Mouse (Mus musculus) right cerebral cortex, adult 2 months (tissue): ENCODE measurements around the gene Slc25a45.
A peak's percentile ranks its signal among the peaks of the same experiment; 100 is the strongest.

Experiments used
- DNase-seq, 2 experiments: peaks; one replicate each; pipeline ENCODE4 v3.0.0; 2021 to 2022; ENCODE audit warnings: low spot score in 2 of 2

Slc25a45 gene

DNA sequence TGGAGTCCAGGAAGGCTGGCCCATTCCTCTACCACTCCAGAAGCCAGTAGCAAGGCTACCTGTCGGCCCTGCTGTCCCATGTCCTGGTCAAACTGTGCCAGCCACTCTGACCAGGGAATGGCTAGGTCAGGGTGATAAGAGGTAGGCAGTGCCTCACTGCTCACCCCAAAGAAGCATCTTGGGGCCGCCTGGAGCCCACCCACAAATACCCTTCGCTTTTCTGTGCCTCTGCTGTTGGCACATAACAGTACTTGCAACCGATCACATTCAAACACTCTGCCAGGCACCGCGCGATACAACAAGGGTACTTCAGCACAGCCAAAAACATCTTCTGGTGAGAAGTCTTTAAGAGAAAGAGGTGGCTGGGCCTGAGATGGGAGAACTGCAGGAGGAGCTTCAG lies 14.7 kb downstream of the Slc25a45 start:
- no peak for DNase-seq

GRCm38 (mm10) chr19:5892735-5893134 lies 15.1 kb downstream of the Slc25a45 start:
- no peak for DNase-seq

DNA sequence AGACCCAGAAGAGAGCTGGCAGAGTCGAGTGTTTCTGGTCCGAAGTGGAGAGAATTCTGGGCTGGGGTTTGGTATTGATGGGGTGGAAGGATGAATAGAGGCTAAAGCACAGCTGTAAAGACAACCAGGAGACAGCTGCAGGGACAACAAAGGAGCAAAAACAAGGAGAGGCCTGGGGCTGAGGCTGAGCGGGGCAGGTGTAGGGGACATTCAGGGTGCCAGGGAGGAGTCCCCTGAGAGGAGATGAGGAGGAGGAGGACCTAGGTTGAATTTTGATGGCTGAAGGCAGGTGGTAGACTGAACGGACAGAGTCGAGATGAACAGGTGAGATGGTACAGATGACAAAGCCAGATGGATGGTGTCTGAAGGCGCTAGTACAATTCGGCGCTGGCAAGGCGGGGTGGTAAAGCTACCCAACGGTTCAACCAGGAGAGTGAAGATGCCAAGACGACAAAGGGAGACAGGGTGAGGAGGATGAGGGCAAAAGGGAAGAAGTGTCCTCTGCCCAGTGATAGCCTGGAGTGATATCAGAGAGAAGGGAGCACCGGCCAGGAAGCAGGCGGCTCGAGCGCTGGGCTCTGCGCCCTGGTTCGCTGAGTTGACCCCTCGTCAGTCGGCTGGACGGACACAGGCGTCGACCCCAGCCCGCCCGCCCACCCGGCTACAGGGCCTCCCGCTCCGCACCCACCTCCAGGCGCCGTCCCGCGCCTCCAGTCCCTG lies 15.8 kb downstream of the Slc25a45 start:
- no peak for DNase-seq

- peak; percentile 97 for DNase-seq
These were observed 16.5 kb downstream of the Slc25a45 start, which contains the start of gene Tigd3 for GRCm38 (mm10) chr19:5894002-5894678. Tigd3 (minus strand) TSS chr19:5894149.

GRCm38 (mm10) chr19:5907275-5907674 lies 29.7 kb downstream of the Slc25a45 start:
- no peak for DNase-seq

- DNase-seq, result no peak
These were observed 32.6 kb downstream of the Slc25a45 start for GRCm38 (mm10) chr19:5910221-5910620.

GRCm38 (mm10) chr19:5911430-5912102 lies 34.0 kb downstream of the Slc25a45 start:
- DNase-seq, result no peak

DNA sequence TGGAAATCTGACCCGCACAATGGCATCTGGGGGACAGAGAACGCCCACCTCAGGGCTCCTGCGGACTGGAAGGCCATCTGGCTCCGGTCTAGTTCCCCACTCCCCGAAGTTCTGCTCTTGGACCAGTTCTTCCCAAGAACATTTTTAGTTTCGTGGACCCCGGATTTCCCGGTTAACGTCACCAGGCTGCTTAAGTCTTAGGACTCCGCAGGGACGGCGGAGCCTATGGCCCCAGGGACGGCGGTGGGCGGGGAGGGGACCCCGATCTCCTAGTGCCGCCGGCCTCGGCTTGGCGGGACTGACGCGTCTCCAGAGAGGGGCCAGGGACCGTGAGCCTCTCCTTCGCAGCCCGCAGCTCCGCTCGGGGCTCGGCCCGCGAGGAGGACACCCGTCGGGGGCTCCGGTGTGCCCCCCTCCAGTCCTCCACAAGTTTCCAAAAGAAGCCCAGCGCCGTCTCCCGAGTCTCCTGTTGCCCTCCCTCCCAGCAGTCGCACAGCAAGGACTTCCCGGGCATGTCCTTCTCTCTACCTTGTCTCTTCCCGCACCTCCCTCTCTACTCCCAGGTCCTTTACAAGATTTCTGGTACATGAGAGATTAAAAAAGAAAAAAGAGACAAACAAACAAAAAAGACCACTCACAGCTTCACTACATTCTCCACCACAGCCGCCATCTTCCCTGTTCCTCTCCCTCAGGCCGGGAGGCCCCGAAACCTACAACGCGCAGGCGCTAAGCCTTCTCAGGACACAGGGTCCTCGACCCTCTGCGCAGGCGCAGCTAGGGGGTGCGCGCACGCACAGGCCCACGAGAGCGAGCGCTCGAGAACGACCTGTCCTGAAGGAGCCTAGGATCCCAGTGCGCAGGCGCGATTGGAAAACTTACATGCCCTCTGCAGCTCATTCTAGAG lies 34.7 kb downstream of the Slc25a45 start:
- DNase-seq, result peak; percentile 99

DNA sequence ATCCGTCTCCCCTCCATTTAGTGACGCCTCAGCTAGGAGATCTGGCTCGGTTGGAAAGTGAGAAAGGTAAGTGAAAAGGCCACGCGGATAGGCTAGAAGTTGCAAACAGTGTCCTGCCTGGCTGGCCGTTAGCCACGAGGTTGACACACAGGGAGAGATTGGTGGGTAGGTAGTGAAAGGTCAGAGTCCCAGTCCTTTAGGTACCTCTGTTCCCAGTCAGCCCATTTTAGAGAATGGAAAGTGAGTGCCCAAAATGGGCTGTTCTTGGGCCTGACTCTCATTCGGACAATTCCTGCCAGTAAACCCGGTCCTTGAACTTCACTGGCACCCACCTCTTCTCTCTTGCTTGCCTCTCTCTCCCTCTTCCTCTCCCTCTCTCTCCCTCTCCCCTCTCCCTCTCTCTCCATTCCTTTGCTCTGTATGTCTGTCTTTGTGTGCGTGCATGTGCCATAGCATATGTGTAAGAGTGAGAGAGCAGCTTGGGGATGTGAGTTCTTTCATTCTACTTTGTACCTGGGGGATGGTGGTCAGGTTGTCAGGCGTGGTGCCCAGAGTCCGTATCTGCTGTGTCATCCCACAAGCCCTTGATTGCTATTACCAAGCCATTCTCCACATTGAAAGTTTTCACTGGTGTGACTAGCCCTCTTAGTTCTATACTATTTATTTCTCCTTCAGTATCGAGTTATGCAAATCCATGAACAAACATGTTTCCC lies 35.6 kb downstream of the Slc25a45 start, which contains the start of gene Dpf2:
Dpf2 (minus strand) TSS at position 4 of the 713 bp plus-strand sequence.
- no peak for DNase-seq

DNA sequence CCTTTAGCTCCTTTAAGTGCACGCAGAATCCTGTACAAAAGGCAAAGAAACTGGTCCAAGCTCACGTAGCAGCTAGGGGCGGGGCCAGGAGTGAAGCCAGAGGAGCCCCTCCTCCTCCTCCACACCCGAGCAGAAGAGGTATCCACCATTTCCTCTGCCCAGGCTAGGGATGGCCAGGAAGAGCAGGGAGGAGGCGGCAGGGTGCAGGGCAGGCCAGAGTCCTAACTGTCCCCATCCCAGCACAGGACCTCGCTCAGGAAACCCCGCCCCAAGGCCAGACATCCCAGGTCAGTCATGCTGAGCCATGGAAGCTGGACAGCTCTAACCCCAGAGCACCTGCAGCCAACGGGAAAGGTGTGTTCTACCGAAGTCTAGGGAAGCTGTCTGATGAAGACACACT lies 44.1 kb downstream of the Slc25a45 start:
- no peak for DNase-seq

DNA sequence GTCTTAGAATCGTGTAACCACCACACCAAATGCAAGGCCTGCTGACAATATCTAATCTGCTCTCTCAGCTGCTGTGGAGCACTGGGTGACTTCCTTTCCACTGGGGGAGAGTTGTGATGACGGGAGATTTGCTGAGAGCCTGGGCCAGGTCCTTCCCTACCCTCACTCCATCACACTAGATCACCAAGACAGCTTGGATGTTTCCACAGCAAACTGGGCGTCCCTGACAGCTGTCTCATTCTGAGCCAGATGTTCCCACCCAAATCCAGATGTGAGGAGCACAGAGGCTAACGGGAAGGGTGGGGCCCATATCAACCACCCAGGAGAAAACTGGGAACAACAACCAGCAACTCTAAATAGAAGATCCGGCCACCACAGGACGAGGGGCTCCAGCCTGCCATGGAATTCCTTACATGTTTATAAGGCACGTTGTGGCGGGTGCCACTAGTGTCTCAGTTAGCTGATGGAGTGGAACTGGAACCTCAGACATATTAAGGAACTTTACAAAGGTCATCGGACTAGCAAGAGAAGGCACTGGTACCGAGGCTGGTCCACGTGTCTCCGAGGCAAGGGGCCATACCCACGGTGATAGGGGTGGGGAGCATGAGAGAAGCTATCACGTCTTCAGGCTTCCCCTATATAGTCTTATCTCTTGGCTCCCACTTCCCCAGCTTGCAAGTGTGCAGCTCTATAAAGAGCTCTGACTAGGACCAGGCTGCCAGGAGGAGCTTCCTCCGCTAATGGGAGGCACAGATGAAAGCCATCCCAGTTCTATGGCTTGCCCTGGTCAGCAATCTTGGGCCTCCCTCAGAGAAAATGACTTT lies 44.7 kb downstream of the Slc25a45 start:
- DNase-seq, result no peak

- DNase-seq, result no peak
These were observed 45.4 kb downstream of the Slc25a45 start for GRCm38 (mm10) chr19:5922963-5923362.

DNA sequence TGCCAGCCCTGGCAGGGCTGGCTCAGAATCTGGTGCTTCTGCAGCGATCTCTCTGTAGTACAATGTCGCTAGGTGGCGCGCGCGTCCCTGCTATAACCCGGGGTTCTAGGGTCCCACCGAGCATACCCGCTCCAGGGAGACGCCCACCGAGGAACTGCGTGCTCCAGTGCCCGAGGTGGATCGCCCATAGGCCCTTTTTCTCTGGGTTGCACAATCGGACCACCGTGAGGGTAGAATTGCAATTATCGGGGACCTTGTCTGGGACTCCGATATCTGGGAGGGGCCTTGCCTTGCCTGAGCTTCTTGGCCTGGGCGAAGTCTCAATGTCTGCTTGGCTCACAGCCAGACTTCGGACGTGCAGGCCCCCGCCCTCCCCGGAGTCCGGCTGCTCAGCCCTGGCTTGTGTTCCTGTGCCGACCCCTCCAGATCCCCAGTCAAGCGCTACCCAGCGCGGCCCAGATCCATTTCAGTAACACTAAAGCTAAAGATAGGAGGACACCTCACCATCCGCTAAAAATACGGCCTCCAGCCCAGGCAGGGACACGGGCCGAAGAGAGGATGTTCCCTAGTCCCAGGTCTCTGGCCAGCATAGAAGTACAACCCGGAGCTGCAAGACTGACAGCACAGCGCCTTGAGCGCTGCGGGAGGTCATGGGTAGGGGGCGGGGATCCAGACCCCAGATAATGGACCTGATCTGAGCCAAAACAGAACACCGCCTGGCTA lies 46.5 kb downstream of the Slc25a45 start:
- peak; percentile 92 to 93 for DNase-seq

DNA sequence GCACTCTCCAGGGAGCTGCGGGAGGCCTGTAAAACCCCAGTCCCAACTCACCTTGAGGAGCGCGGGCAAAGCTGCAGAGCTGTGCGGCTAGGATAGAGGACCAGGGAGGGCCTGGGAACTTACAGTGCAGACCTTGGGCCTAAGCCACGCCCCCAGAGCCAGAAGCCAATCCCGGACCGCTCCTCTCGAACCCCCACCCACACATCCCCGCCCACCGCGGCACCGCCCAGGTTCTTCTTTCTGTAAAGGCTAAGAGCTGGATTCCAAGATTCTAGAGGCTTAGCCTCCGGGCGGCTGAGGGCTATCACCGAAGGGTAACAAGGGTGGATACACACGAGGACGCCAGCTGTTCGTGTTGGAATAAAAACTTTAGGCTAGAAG lies 47.1 kb downstream of the Slc25a45 start, which contains the start of gene Cdc42ep2:
Cdc42ep2 (minus strand) TSS at position 104 of the 381 bp plus-strand sequence.
- peak; percentile 91 to 92 for DNase-seq

GRCm38 (mm10) chr19:5925311-5925855 lies 47.8 kb downstream of the Slc25a45 start:
- DNase-seq, result no peak

GRCm38 (mm10) chr19:5927026-5927425 lies 49.4 kb downstream of the Slc25a45 start:
- DNase-seq, result no peak

GRCm38 (mm10) chr19:5927532-5927931 lies 49.9 kb downstream of the Slc25a45 start:
- no peak for DNase-seq

DNA sequence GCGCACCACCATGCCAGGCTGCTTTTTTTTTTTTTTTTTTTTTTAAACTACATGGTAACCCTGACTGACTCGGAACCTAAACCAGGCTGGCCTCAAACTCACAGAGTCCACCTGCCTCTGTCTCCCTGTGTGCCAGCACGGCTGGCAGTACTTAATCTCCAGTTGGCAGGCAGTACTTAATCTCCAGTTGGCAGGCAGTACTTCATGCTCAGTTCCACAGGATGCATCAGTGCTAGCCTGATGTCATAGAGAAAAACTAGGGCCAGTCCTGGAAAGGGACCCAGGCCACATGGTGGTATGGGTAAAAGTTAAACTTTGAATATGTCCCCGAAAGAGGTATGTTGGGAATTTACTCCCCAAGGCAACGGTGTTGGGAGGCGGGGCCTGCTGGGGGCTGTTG lies 50.5 kb downstream of the Slc25a45 start:
- no peak for DNase-seq

DNA sequence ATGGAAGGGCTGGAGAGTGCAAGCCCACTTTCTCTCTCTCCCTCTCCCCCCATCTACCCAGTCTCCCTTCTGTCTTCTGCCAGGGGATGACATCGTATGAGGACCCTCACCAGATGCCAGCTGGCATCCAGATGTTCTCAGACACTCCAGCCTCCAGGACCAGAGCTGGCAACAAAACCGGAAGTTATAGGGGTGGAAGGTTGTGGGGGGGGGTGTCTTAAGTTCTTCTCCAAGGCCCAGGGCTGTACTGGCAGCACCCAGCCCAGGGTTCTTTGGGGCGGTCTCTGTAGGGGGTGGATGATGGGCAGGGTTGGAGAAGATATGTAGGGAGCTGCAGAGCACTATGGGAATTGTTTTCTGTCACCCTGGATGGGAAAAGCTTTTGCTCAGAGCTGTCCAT lies 50.9 kb downstream of the Slc25a45 start:
- DNase-seq, result no peak
